Mouse (Mus musculus) heart, postnatal 0 days (tissue): ENCODE measurements around the gene Alkbh1.

Source experiments
- CTCF ChIP-seq: IDR thresholded peaks from 2 replicates; pipeline ENCODE4 v1.5.1; 2016; ENCODE audit warnings: antibody characterized with exemption, control low read depth, low read depth
- EP300 ChIP-seq: IDR thresholded peaks from 2 replicates; pipeline ENCODE4 v1.6.1; 2016; ENCODE audit warnings: antibody characterized with exemption, low read depth

DNA sequence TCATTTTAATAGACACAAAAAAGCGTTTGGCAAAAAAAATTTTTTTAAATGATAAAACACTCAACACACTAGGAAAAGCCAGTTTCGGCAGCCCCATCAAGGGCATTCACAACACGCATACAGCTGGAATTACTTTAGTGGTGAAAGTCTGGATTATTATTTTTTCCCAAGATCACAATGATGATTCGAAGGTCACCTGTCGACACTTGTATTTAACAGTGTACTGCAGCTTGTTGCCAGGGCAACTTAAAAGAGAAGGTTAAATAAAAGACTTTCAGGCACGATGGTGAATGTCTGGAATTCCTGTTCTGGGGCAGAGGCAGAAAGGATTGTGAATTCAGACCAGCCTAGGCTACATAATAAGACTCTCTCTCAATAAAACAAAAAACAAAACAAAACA lies 41.9 kb downstream of the Alkbh1 start:
- TF ChIP-seq EP300 = no peak
- no peak for TF ChIP-seq CTCF
